Mouse (Mus musculus): ENCODE measurements at regions not wholly inside any gene's neighbourhood (a gene's known extent, or its start where the extent isn't known, plus 50 kb on each side); places are given as distances from the start of the nearest gene placed in this dataset.

DNA sequence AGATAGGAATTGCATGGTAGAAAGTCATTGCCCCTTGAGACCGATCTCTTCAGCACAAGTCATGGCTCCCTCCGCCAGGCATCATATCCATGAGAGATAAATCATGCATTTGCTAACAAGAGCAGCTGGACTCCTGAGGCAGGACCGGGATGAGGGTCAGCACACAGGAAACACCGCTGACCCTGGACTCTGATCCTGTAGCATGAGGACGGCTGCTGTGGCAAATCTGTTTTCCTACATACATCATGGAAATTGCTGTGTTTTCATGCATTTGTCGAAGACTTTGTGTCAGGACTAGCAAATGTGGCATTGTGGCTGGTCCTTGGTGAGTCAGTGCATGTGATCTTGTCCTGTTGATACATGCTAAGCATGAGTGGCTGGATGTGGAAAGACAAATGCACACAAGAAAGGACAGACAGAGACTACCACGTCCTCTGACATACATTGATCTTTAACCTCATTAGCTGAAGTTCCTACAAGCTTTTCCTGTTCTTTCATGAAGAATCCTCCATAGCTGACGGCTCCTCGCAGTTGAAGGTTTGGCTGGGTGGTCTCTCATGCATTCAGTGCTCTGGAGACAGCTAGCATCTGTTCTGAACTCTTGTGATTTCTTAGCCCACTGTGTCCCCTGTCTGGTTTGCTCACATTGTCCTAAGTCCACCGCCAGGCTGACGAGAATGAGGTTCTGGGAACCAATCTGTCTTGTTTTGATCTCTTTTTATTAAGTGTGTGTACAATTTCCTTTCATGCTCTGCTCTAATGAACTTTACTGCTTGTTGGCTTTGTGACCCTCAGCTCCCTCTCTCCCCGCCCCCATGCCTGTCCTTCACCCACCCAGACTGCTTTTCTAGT, 90.8 kb upstream of the Ednra start:
- 5% methylated on average over 12 of the region's 12 CpGs for WGBS
- H3K27ac ChIP-seq (ENCODE audit: low read depth, low read length), result peak overlapping the region; percentile 89
- peaks cover 23% of the 10 kb centered on the region for H3K4me1 ChIP-seq (ENCODE audit: control insufficient read depth, insufficient read depth, low read length)
- no peaks in the 10 kb centered on the region for H3K9me3 ChIP-seq (ENCODE audit: control insufficient read depth, low read length)
- H3K27me3 ChIP-seq (ENCODE audit: control insufficient read depth, insufficient read depth, low read length), result no peaks in the 10 kb centered on the region
- peak overlapping the region; percentile 27 for H3K4me2 ChIP-seq (replicated peaks; ENCODE audit: low read depth, low read length)
- H3K9ac ChIP-seq (ENCODE audit: low read depth, low read length), result no peak overlapping the region
- peak; percentile 93 for ATAC-seq (ENCODE audit: low FRiP score, low TSS enrichment)
- H3K4me3 ChIP-seq (ENCODE audit: low read length), result no peak overlapping the region
- no peaks in the 10 kb centered on the region for H3K36me3 ChIP-seq (ENCODE audit: control insufficient read depth, insufficient read depth, low read length)

DNA sequence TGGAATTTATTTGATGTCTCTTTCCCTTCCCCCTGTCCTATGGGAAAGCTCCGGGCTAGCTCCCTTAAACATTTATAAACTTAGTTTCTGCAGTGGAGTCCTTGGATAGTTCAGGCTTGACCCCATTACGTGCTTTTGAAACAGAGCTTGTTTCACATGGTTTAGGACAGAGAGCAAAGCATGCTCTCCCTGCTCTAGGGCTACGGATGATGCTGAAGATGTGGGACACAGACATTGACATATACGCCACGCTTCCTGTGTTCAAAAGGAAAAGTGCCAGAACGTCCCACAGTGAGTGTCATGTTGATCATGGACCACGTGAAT, 91.3 kb upstream of the Ednra start:
- H3K27ac ChIP-seq (ENCODE audit: low read depth, low read length), result peak overlapping the region; percentile 89
- H3K4me3 ChIP-seq (ENCODE audit: low read length), result no peak overlapping the region
- peaks cover 23% of the 10 kb centered on the region for H3K4me1 ChIP-seq (ENCODE audit: control insufficient read depth, insufficient read depth, low read length)
- H3K9ac ChIP-seq (ENCODE audit: low read depth, low read length), result no peak overlapping the region; the same call in 1 of the 2 replicates
- 7% methylated on average over 7 of the region's 7 CpGs for WGBS
- H3K27me3 ChIP-seq (ENCODE audit: control insufficient read depth, insufficient read depth, low read length), result no peaks in the 10 kb centered on the region
- no peaks in the 10 kb centered on the region for H3K36me3 ChIP-seq (ENCODE audit: control insufficient read depth, insufficient read depth, low read length)
- H3K9me3 ChIP-seq (ENCODE audit: control insufficient read depth, low read length), result no peaks in the 10 kb centered on the region
- no peak for ATAC-seq (ENCODE audit: low FRiP score, low TSS enrichment)
- peak overlapping the region; percentile 27 for H3K4me2 ChIP-seq (replicated peaks; ENCODE audit: low read depth, low read length)

DNA sequence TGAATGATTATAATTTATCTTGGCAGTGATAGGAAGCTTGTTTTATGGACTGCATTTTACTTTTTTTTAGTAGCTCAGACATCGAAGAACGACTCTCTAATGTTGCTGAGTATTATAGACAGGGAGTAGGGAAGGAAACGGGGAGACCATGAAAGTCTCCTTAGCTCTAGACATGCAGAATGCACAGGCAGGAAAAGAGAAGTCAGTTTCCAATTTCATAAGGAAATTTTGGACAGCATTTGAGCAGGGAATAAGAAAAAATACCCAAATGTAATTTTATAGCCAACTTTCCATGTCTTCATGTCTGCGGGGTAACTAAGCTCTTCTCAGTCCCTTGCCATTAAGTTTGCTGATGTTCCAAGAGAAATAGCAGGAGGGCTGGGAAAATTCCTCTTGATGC, 92.0 kb upstream of the Ednra start:
- no peaks in the 10 kb centered on the region for H3K9me3 ChIP-seq (ENCODE audit: control insufficient read depth, low read length)
- H3K36me3 ChIP-seq (ENCODE audit: control insufficient read depth, insufficient read depth, low read length), result no peaks in the 10 kb centered on the region
- peaks cover 23% of the 10 kb centered on the region for H3K4me1 ChIP-seq (ENCODE audit: control insufficient read depth, insufficient read depth, low read length)
- H3K9ac ChIP-seq (ENCODE audit: low read depth, low read length), result no peak overlapping the region
- H3K27me3 ChIP-seq (ENCODE audit: control insufficient read depth, insufficient read depth, low read length), result no peaks in the 10 kb centered on the region
- H3K4me3 ChIP-seq (ENCODE audit: low read length), result no peak overlapping the region
- H3K4me2 ChIP-seq (replicated peaks; ENCODE audit: low read depth, low read length), result peak overlapping the region; percentile 27; the same call in 1 of the 2 replicates
- peak overlapping the region; percentile 89; the same call in 1 of the 2 replicates for H3K27ac ChIP-seq (ENCODE audit: low read depth, low read length)
- ATAC-seq (ENCODE audit: low FRiP score, low TSS enrichment), result no peak
- 45% methylated on average over 4 of the region's 4 CpGs for WGBS

DNA sequence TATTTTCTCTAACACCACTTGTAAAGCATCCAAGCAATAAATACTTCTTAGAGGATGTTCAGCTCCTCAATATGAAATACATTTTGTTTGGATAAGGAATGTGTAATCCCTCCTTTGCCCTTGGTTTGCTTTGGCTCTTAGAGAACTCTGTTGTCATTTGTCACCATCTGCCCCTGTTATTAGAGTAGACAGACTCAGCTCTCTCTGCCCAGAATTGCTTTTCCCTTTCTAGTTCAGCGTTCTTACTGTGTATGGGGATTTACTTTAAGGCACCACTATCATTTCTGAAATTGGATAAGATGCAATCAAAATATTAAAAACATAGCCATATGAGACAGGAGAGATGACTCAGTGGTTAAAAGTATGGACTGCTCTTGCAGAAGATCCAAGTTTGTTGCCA, 101.5 kb upstream of the Ednra start:
- H3K4me3 ChIP-seq (ENCODE audit: low read length), result no peak overlapping the region
- H3K4me1 ChIP-seq (ENCODE audit: control insufficient read depth, insufficient read depth, low read length), result peaks cover 9% of the 10 kb centered on the region
- H3K36me3 ChIP-seq (ENCODE audit: control insufficient read depth, insufficient read depth, low read length), result no peaks in the 10 kb centered on the region
- no peaks in the 10 kb centered on the region for H3K9me3 ChIP-seq (ENCODE audit: control insufficient read depth, low read length)
- H3K27ac ChIP-seq (ENCODE audit: low read depth, low read length), result no peak overlapping the region
- no peaks in the 10 kb centered on the region for H3K27me3 ChIP-seq (ENCODE audit: control insufficient read depth, insufficient read depth, low read length)
- H3K9ac ChIP-seq (ENCODE audit: low read depth, low read length), result no peak overlapping the region
- H3K4me2 ChIP-seq (replicated peaks; ENCODE audit: low read depth, low read length), result no peak overlapping the region
- 53% methylated on average over 1 of the region's 1 CpGs for WGBS
- ATAC-seq (ENCODE audit: low FRiP score, low TSS enrichment), result no peak; the same call in 1 of the 2 replicates

DNA sequence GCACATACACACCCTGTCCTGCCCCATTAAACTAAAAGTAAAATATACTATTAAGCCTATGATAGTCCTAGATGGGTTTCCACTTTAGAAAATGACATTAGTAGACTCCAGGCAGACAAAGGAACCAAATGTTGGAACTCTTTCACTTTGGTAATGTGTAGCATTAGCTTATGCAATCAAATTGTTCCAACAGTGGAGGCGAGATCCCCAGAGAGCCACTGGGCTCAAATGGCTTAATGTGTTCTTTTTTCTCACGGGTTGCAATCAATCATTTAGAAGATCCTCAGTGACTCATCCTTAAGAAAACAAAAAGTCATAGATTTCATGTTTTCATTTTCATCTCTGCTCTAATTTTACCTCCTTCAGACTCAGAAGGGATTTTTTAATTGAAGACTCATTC, 102.0 kb upstream of the Ednra start:
- Histone ChIP-seq H3K9me3 (ENCODE audit: control insufficient read depth, low read length) (no peaks in the 10 kb centered on the region), H3K4me1 (ENCODE audit: control insufficient read depth, insufficient read depth, low read length) (peaks cover 9% of the 10 kb centered on the region), H3K27ac (ENCODE audit: low read depth, low read length) (no peak overlapping the region), H3K9ac (ENCODE audit: low read depth, low read length) (no peak overlapping the region), H3K27me3 (ENCODE audit: control insufficient read depth, insufficient read depth, low read length) (no peaks in the 10 kb centered on the region), H3K36me3 (ENCODE audit: control insufficient read depth, insufficient read depth, low read length) (no peaks in the 10 kb centered on the region), H3K4me3 (ENCODE audit: low read length) (no peak overlapping the region), H3K4me2 (replicated peaks; ENCODE audit: low read depth, low read length) (no peak overlapping the region)
- ATAC-seq (ENCODE audit: low FRiP score, low TSS enrichment), result no peak
- WGBS, result 61% methylated on average over 2 of the region's 2 CpGs

DNA sequence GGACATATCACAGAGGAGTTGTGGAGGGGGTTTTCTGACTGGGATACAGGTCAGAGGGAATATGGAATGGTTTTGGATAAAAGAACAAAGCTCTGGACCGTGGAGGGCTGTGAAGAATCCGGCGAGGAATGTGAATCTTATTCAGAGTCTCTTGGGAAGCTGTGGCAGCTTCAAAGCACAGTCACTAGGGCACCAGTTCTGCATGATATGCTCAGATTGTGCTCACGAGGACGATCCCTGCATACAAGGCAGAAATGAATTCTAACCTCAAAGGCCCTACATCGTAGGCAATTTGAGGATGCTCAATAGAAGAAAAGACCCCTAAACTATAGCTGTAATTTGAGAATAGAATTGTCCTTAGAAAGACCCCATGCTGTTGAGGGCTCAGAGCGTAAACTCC, 103.8 kb upstream of the Ednra start:
- H3K9ac ChIP-seq (ENCODE audit: low read depth, low read length), result no peak overlapping the region
- no peak overlapping the region; the same call in 1 of the 2 replicates for H3K27ac ChIP-seq (ENCODE audit: low read depth, low read length)
- H3K4me1 ChIP-seq (ENCODE audit: control insufficient read depth, insufficient read depth, low read length), result peaks cover 9% of the 10 kb centered on the region
- no peaks in the 10 kb centered on the region for H3K9me3 ChIP-seq (ENCODE audit: control insufficient read depth, low read length)
- H3K4me3 ChIP-seq (ENCODE audit: low read length), result no peak overlapping the region
- no peak for ATAC-seq (ENCODE audit: low FRiP score, low TSS enrichment)
- H3K36me3 ChIP-seq (ENCODE audit: control insufficient read depth, insufficient read depth, low read length), result no peaks in the 10 kb centered on the region
- H3K4me2 ChIP-seq (replicated peaks; ENCODE audit: low read depth, low read length), result no peak overlapping the region
- 43% methylated on average over 7 of the region's 7 CpGs for WGBS
- H3K27me3 ChIP-seq (ENCODE audit: control insufficient read depth, insufficient read depth, low read length), result no peaks in the 10 kb centered on the region

DNA sequence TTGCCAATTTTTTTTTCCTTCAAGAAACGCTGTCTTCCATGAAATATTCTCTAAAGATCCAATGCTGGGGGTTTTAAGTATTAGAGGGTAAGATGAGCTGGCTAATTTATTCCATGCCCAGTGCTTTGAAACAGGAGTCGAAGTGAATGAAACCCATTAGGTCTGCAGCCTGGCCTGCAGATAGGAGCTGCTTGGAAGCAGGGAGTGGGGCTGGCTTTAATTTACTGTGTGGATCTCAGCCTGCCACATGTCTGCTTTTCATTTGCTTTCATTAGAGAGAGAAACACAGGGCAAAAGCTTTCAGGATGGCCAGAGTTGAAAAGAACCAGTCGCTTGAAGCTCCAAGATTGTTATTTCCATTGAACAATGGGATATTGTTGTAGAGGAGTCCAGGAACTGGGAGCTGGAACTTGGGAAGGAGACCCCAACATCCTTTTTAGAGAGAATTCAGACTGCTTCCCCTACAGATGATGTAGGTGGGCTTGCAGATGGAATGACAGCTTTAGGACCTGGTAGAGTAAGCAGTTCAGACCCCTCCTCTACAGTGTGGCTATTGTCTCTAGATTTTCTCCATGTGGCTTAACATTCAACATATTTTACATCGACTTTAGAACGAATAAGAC, 105.0 kb upstream of the Ednra start:
- Histone ChIP-seq H3K27me3 (ENCODE audit: control insufficient read depth, insufficient read depth, low read length) (no peaks in the 10 kb centered on the region), H3K27ac (ENCODE audit: low read depth, low read length) (peak overlapping the region; percentile 47; the same call in 1 of the 2 replicates), H3K9me3 (ENCODE audit: control insufficient read depth, low read length) (no peaks in the 10 kb centered on the region), H3K36me3 (ENCODE audit: control insufficient read depth, insufficient read depth, low read length) (no peaks in the 10 kb centered on the region), H3K4me3 (ENCODE audit: low read length) (no peak overlapping the region), H3K9ac (ENCODE audit: low read depth, low read length) (no peak overlapping the region), H3K4me1 (ENCODE audit: control insufficient read depth, insufficient read depth, low read length) (peaks cover 9% of the 10 kb centered on the region), H3K4me2 (replicated peaks; ENCODE audit: low read depth, low read length) (no peak overlapping the region)
- WGBS, result 37% methylated on average over 5 of the region's 5 CpGs
- peak; percentile 29; the same call in 1 of the 2 replicates for ATAC-seq (ENCODE audit: low FRiP score, low TSS enrichment)

DNA sequence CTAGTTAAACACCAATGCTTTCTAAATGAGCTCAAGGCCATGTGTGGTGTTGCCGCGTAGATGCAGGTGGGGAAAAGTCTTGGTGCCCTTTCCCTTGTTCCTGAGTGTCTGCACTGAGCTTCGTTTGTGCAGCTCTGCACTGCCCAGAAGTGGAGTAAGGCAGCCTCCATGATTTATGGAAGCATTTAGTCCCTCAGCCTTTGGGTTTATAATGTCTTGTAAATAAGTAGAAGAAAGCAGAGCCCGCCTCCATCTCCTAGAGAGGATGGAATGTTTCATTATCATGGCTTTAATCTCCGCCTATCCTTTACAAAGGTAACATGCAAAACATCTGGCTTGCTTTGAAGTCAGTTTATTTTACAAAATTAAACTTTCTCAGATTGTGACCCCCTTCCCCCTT, 105.5 kb upstream of the Ednra start:
- H3K9me3 ChIP-seq (ENCODE audit: control insufficient read depth, low read length), result no peaks in the 10 kb centered on the region
- ATAC-seq (ENCODE audit: low FRiP score, low TSS enrichment), result peak; percentile 63
- 32% methylated on average over 5 of the region's 5 CpGs for WGBS
- H3K36me3 ChIP-seq (ENCODE audit: control insufficient read depth, insufficient read depth, low read length), result no peaks in the 10 kb centered on the region
- H3K4me1 ChIP-seq (ENCODE audit: control insufficient read depth, insufficient read depth, low read length), result peaks cover 9% of the 10 kb centered on the region
- H3K9ac ChIP-seq (ENCODE audit: low read depth, low read length), result no peak overlapping the region
- no peak overlapping the region for H3K4me2 ChIP-seq (replicated peaks; ENCODE audit: low read depth, low read length)
- no peak overlapping the region for H3K4me3 ChIP-seq (ENCODE audit: low read length)
- no peaks in the 10 kb centered on the region for H3K27me3 ChIP-seq (ENCODE audit: control insufficient read depth, insufficient read depth, low read length)
- peak overlapping the region; percentile 47; the same call in 1 of the 2 replicates for H3K27ac ChIP-seq (ENCODE audit: low read depth, low read length)

DNA sequence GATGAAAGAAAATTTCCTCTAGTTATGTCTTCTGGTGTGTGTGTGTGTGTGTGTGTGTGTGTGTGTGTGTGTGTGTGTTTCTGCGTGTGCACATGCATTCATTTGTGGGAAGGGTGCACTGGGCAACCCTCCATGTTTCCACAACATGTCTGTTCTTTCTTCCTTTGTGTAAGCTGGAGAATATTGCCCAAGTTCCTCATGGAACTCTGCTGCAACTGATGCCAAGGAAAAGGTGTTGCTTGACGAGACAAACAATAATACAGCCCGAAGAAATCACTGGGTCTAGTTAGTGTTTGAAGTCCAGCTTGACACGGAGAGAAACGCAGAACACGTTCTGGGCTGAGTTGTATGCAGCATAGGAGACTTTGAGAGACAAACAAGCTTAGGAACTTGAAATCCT, 110.0 kb upstream of the Ednra start:
- H3K27me3 ChIP-seq (ENCODE audit: control insufficient read depth, insufficient read depth, low read length), result no peaks in the 10 kb centered on the region
- ATAC-seq (ENCODE audit: low FRiP score, low TSS enrichment), result no peak
- H3K27ac ChIP-seq (ENCODE audit: low read depth, low read length), result no peak overlapping the region
- H3K36me3 ChIP-seq (ENCODE audit: control insufficient read depth, insufficient read depth, low read length), result no peaks in the 10 kb centered on the region
- no peak overlapping the region for H3K9ac ChIP-seq (ENCODE audit: low read depth, low read length)
- WGBS, result 66% methylated on average over 6 of the region's 6 CpGs
- no peak overlapping the region for H3K4me3 ChIP-seq (ENCODE audit: low read length)
- H3K4me1 ChIP-seq (ENCODE audit: control insufficient read depth, insufficient read depth, low read length), result peaks cover 7% of the 10 kb centered on the region
- H3K9me3 ChIP-seq (ENCODE audit: control insufficient read depth, low read length), result no peaks in the 10 kb centered on the region
- no peak overlapping the region for H3K4me2 ChIP-seq (replicated peaks; ENCODE audit: low read depth, low read length)

All from kidney, embryonic 14.5 days (tissue).